Mouse (Mus musculus): ENCODE results near the gene Parpbp. TPM values are rescaled to one million over a fixed set of nuclear protein-coding genes. Genes with fewer than 3 reads are reported as not detected.

Gene Parpbp
- total RNA-seq, 2 experiments from 2014 or later, result 1.7 to 2.1 TPM

Other genes with a start within 250 kb of the Parpbp start
- not detected for gene Pmch, start 55.9 kb downstream of the Parpbp start, total RNA-seq (2021)
- 1 to 10 TPM; 6.3 to 8.2 TPM for gene Nup37, start 51 bp upstream of the Parpbp start, total RNA-seq (2021)
- gene Washc3, start 54.2 kb upstream of the Parpbp start, total RNA-seq (2021), result 10 to 100 TPM; 37.8 to 42.1 TPM
- gene Dram1, start 232.1 kb upstream of the Parpbp start, total RNA-seq (2021), result 1 to 10 TPM; 2.5 to 2.6 TPM
- gene Gnptab, start 232.2 kb upstream of the Parpbp start, total RNA-seq (2021), result 10 to 100 TPM; 11.9 to 13.5 TPM